Mouse (Mus musculus): Measurements from ENCODE around the gene Rnf216.

GRCm38 (mm10) chr5:143095256-143095655 lies 17.5 kb downstream of the Rnf216 start:
- no peak for TF ChIP-seq MAX (IDR thresholded peaks at IDR 0.05; ENCODE audit: low read length)
- TF ChIP-seq NELFE (IDR thresholded peaks at IDR 0.05; ENCODE audit: low read depth, low read length) = no peak
- no peak for TF ChIP-seq POLR2A (IDR thresholded peaks at IDR 0.05; ENCODE audit: control insufficient read depth in 1 of 2, insufficient read depth in 1 of 2, low read depth in 1 of 2, low read length in 2 of 2, poor library complexity in 1 of 2)
- TF ChIP-seq EP300 (IDR thresholded peaks at IDR 0.05; ENCODE audit: low read depth in 1 of 2, low read length in 2 of 2) = no peak
- no peak for TF ChIP-seq CHD1 (IDR thresholded peaks at IDR 0.05; ENCODE audit: low read depth, low read length)
- no peak for TF ChIP-seq GATA1 (IDR thresholded peaks at IDR 0.05; ENCODE audit: low read depth, low read length)
- no peak for TF ChIP-seq MEF2A (IDR thresholded peaks at IDR 0.05; ENCODE audit: extremely low read depth, insufficient replicate concordance, low read depth, low read length, poor library complexity, severe bottlenecking)
- TF ChIP-seq CTCF (IDR thresholded peaks at IDR 0.05 in 2 of 3, conservative IDR thresholded peaks at IDR 0.05 in 1 of 3; ENCODE audit: control insufficient read depth in 1 of 3, insufficient read depth in 1 of 3, low read depth in 2 of 3, low read length in 3 of 3, poor library complexity in 1 of 3, severe bottlenecking in 1 of 3) = no peak
- no peak for TF ChIP-seq MAFK (IDR thresholded peaks at IDR 0.05; ENCODE audit: borderline replicate concordance, low read depth, low read length)
- TF ChIP-seq ZC3H11A (IDR thresholded peaks at IDR 0.05; ENCODE audit: low read depth, low read length) = no peak
